Mouse (Mus musculus): ENCODE results near the gene Prkg1.

GRCm38 (mm10) chr19:31678324-31678723 lies 86.5 kb downstream of the Prkg1 start:
- TF ChIP-seq CTCF (IDR thresholded peaks at IDR 0.05; ENCODE audit: control insufficient read depth, insufficient read depth, insufficient replicate concordance, low read depth, low read length), result no peak
- TF ChIP-seq POLR2A (IDR thresholded peaks at IDR 0.05; ENCODE audit: control insufficient read depth, low read depth, low read length), result no peak
